Mouse (Mus musculus): ENCODE measurements around the gene Mcu. TPM values are rescaled to one million over a fixed set of nuclear protein-coding genes. Genes with fewer than 3 reads are reported as not detected.

Gene Mcu
- total RNA-seq, 4 experiments from 2014 or later: 35.1 to 39.1 (median 36.4) TPM

DNA sequence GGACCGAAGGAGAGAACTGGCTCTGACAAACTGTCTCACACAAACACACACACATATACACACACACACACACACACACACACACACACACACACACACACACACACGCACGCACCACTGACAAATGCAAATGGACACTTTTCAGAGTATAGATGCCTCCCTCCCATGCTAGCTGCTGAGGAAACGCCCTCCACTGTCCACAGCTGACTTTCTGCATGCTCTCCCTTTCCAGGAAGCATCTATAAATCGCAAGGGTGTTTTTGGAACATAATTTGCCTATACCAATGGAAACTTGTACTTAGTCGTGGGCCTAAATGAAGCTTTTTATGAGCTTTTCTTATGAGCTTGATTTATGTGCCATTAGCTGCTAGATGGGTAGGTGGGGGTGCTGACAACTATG is 46.1 kb downstream of the Mcu start:
- no peak for DNase-seq (ENCODE audit: low spot score in 2 of 2)

DNA sequence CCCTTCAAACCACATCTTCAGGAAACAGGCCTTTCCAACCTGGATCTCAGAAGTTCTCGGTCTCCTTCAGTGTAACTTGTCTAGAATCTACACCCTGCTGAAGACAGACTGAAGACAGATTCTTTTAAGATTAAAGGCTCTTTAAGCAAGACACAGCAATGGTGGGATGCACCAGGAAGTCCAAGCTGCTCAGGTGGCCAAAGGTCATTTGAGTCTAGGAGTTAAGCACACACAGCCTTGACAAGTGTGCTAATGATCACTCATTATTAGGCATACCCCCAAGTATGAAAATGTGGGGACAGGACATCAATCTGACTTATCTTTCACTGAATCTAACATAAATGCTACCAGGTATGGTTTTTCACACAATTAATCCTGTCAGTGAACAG is 47.0 kb downstream of the Mcu start:
- DNase-seq (ENCODE audit: low spot score in 2 of 2): no peak

DNA sequence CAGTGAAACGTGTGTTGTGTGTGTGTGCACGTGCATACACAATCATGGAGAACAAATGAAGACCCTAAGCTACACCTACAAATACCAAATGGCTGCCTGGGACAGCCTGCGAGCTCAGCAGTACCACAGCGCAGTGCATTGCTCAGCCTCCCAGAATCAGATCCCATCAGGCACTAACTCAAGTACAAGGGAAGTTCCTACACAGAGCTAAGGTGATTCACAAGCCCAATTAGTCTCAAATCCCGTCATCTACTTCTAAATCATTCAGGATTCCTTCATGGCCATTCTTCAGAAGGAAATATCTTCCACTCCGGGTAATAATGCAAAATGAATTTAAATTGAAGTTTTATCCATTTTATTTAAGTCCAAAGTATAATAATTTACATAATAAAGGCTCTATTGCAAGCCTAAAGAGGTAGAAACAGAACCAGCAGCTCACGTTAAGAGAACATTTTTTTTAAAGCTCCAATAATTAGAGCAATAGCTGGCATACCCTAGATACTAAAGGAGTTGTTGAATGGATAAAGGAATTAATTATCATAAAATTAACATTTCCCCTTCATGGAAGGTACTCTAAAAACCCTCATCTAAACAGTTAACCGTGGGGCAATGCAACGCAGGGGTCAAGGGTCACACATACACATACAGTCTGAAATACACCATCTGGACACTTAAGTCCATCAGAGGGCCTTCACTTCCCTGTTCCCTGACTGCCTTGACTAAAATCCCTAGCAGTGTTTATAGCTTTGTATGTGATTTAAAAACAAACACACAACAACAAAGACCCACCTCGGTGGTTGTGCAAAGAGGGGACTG is 47.6 kb downstream of the Mcu start:
- DNase-seq (ENCODE audit: low spot score in 2 of 2): no peak

DNA sequence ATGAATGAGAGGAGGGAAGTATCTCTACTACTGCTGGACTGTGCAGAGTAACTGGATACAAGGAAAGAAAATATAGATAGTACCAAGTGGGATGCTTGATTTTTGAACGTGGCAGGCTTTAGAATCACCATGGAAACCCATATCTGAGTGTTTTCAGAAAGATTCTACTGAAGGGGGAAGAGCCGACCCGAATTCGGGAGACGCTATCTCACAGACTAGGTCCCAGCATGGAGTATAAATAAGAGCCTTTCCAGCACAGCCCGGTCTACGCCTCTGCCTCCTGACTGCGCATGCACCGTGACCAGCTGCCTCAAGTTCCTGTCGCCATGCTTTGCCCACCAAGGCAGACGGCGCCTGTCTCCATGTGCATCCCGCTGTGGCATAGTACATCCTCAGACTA is 49.5 kb downstream of the Mcu start:
- no peak for DNase-seq (ENCODE audit: low spot score in 2 of 2)

DNA sequence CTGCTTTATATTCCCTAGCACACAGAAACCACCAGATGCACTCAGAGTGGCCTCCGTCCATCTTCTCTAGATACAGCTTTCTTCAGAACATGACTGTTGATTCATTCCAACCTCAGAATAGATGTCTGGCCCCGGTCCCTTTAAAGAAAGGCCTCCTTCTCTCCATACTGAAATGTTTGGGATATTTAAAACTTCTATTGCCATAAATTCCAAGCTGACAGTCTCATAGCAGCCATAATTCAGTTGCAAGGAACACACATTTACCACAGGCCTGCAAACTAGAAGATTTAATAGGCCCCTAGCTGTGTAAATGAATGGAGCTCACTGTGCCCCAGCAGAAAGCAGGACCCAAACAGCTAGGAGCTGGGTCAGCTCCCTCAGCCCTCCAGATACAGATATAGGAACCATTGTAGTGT is 50.5 kb downstream of the Mcu start:
- no peak for DNase-seq (ENCODE audit: low spot score in 2 of 2)

DNA sequence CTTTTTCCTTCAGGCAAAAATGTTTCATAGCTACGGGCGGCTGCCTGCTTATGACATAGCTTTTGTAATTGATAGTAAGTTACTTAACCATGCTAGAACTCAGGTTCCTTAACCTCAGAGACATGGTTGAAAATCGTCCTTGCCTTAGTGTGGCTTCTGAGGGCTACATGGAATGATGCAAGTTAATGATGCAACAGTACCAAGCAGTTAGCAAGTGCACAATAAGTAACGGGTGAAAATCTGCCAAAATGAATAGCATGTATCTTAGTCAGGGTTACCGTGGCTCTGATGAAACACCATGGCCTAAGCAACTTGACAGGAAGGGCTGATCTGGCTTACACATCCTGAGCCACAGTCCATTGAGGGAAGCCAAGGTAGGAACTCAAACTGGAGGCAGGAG is 51.9 kb downstream of the Mcu start:
- no peak for DNase-seq (ENCODE audit: low spot score in 2 of 2)

DNA sequence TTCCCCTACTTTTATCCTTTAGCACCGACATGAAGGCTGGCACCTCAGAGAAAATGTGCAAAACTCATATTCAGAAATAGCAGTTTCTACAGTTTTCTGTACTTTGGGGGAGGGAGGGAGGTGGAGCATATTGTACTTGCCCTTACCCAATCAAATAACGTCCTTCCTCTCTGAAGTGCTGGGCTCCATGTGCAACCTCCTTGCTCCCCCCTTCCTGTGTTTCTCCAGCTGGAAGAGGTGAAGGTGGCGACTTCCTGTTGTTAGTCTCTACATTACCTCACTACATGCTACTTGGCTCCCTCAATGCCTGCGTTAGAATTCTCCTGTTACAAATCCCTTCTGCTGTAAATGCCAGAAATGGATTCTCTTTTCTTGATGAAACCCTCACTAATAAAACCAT is 54.0 kb downstream of the Mcu start:
- no peak for DNase-seq (ENCODE audit: low spot score in 2 of 2)

DNA sequence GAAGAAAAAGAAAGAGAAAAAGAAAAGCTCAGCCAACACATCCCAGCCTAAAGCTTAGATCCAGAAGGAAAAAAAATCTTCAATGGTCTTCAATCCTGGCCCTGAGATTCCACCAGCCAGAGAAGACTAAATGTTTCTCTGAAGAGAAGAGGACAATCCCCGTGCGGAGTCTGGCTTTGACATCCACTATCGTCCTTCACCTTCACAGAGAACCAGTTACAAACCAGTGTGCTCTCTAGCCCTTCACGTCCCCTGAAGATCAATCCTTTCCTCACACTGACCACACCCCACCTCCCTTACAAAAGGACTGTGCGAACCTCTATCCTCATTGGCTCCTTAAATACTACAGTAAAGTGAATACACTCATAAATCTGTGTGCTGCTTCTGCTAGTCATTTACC is 56.4 kb downstream of the Mcu start:
- no peak for DNase-seq (ENCODE audit: low spot score in 2 of 2)

DNA sequence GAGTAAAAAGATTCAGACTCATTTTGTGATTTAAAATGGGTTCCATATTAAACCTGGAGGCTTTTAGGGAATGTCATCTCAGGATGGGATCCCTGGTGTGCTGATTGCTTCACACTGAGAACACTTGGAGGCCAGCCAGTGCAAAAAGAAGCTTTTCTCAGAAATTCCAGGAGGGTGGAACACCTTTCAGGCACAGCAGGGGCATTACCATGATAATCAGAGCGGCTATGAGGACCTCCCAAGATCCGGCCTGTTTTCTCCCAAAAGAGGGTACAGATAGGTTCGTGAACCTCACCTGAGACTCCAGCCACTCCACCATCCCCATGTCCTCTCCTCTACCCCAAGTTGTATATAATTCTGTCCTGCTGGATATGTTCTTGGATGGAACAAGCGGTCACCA is 57.9 kb downstream of the Mcu start:
- no peak for DNase-seq (ENCODE audit: low spot score in 2 of 2)

DNA sequence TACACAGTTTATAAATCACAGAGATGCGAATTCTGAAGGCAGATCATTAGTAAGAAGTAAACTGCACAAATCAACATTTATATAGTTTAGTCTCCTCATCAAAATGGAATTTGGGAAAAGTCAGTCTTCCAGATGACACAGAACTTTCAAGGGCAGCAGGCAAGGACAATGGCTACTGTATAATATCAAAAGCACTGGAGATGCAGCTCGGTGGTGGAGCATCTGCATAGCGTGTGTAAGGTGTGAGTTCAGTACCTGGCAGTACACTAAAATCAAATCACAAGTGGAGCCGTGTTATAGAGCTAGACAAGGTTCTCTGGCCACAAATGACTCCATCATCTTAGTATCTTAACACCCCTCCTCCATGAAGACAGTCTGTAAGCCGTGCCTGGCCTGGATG is 58.3 kb downstream of the Mcu start:
- no peak for DNase-seq (ENCODE audit: low spot score in 2 of 2)

DNA sequence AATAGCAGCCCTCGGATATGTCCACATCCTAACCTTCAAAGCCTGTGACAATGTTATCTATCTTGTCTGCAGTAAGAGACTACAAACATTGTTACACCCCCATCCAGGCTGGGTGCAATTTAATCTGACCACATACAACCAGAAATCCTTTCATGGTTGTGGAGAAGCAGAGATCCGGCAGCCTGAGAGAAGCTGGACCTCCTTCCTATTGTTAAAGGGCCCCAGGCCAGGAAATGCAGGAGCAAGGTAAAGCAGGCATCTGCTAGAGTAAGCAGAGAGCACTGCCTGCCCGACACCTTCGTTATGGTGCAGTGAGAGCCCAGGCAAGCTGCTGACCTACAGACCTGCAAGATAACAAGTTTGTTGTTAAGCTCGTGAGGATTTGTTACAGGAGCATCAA is 60.0 kb downstream of the Mcu start:
- no peak for DNase-seq (ENCODE audit: low spot score in 2 of 2)

DNA sequence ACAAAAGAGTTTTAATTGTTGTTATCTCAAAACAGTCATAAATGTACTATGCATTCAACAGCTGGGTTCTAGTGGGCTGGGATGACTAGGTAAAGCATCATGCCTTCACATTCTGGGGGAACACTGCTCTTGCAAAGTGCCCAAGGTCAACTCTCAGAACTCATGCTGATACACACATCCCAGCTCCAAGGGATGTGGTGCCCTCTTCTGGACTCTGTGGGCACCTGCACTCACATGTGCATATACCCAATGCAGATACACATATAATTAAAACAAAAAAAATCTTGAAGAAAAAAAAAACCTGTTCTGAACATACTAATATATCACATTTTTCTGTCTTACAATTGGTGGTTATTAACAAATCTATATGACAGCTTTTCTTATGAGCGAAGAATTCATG is 62.2 kb downstream of the Mcu start:
- DNase-seq (ENCODE audit: low spot score in 2 of 2): no peak

DNA sequence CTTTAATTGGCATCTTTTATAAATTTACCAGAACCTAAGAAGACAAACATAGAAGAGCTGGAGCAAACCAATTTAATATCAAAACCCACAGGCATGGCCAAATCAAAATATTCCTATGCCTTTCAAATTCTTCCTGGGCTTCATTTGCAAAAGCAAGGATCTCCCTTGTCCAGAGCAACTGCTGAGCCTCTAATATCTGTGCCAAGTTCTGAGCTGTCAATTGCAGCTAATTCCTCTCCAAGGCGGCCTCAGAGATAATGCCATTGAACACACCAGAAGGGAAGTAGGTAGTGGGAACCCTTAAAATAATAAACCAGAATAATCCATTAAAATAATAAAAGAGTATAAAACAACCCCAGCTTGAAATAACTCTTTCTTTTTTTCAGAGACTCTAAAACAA is 64.0 kb downstream of the Mcu start:
- DNase-seq (ENCODE audit: low spot score in 2 of 2): no peak

DNA sequence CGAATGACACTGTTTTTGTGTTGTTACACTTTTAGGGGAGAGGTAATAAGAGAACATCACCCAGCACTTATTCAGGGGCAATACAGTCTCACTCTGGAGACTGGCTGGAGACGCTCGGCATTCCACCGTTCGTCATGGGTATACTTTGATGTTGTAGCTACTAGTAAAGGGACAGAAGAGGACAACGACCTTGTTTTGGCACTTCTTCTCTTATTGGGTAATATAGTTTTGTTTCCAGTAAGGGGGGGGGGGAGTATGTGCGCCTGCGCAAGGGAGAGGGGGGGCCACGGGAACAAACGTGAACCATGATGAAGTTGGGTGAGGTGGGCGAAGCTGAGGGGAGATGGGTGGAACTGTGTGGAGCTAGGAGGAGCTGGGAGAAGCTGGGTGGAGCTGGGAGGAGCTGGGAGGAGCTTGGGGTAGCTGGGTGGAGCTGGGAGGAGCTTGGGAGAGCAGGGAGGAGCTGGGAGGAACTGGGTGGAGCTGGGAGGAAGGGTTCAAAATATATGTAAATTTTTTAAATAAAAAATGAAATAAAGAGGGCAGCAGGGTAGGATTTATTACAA is 67.6 kb downstream of the Mcu start:
- DNase-seq (ENCODE audit: low spot score in 2 of 2): no peak

DNA sequence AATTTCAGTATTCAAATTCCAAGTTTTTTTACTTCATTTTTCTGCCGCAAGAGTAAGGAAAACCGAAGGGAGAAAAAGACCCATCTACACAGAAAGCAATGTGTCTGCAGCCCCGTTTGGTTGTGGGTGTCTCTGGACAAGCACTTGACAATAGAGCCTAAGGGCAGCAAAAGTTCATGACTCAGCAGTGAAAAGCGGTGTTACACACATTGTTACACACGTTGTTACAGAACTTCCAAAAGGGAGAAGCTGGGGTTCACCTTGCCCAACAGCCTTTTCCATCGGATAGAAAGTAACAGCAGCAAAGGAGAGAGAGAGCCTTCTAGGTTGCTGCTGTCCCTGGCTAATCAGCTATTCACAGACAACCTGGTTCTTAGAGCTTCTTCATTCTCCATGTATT is 68.3 kb downstream of the Mcu start:
- DNase-seq (ENCODE audit: low spot score in 2 of 2): no peak

DNA sequence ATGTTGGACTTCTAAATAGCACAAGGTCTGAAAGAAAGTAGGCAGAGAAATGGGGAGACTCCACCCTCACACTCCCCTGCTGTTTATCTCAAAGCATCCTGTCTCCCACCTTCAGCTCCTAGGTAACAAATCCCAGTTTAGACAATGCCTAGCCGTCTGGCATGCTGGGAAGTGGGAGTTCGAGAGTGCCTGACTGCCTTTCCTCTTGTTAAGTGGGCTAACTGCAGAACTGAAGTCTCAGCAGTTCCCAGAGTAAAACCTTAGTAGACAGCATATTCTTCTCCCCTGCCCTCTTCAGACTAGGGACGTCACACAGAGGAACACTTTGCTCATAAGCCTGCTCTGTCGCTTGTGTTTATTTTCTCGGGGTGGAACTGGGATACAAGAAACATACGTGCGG is 69.1 kb downstream of the Mcu start:
- peak in 1 of 2 experiments; percentile 33 for DNase-seq (ENCODE audit: low spot score in 2 of 2)

DNA sequence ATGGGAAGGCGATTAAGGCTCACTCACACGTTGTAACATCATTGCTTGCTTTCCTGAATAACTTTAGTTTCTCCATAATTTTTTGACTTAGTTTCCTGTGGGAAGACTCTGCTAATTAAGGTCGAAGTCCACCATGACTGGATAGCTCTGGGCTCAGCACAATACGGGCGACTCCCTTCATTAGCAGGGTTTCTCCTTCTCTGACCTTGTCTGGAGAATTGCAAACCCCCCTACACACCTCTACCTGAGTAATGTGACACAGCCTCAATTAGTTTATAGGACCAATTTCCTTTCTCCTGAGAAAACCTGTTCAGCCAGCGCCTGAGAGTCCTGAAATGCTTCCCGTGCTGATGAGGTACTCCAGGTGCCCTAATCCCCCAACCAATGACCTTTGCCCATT is 71.3 kb downstream of the Mcu start:
- DNase-seq (ENCODE audit: low spot score in 2 of 2): no peak

DNA sequence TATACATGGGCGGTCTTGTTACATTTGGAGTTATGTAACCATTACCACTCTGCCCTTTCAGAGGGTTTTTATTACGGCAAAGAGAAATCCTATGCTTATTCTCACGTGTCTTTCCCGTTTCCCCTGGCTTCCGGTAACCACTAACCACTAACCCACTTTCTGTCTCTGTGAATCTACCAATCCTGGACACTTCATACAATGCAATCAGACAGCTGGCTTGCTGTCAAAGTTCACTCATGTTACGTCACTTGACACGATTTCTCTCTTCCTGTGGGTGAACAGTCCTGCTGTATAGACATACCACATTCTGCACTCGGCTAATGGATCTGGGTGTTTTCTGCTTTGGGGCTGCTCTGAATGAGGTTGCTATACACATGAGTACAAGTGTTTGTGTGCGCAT is 73.1 kb downstream of the Mcu start:
- no peak for DNase-seq (ENCODE audit: low spot score in 2 of 2)

DNA sequence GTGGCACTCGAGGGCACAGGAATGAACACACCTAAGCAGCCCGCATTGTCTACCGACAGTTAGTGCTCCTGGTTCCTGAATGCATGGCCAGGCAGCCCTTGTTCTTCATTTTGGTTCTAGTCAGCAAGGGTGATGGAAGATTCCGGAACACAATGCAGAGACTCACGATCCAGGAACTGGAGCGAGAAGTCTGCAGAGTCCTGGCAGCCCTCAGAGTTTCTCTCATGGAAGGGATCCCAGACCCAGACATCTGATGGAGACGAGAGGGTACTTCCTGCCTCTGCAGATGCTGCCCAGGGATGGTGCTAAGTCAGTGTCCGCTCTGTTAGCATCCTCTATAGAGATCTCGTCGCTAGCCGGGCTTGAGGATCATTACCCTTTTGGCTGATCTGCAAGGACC is 75.0 kb downstream of the Mcu start:
- DNase-seq (ENCODE audit: low spot score in 2 of 2): no peak

DNA sequence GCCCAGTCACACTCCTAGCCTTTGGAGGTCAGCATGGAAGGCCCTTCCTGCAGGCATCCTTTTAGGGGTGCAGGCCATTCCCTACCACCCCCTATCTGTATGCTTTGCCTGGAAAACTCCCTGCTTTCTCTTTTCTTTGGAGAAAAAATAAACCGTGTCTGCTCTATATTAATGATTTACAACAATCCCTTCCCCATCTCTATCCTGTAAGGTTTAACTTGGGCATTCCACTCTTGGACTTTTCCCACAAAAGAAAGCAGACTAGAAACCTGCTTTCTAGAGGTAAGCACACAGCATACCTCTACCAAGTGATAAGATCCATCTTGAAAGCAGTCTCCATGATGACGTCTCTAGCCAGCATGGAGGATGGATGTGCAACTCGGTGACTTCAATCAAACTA is 75.9 kb downstream of the Mcu start:
- no peak for DNase-seq (ENCODE audit: low spot score in 2 of 2)

DNA sequence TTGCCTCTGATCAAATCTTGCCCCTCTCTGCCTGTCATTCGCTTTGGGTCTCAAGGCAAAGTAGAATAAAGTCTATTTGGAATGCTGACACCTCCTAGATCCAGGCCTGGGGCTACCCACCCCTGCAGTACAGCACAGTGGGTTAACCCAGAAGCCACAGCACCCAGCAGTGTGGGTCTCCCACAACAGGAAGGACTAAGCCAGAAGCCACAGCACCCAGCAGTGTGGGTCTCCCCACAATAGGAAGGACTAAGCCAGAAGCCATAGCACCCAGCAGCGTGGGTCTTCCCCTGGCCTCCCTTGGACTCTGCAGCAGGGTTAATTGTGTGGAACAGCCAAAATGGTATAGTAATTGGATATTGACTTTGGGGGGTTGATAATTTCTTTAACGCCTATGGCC is 76.4 kb downstream of the Mcu start:
- no peak for DNase-seq (ENCODE audit: low spot score in 2 of 2)

DNA sequence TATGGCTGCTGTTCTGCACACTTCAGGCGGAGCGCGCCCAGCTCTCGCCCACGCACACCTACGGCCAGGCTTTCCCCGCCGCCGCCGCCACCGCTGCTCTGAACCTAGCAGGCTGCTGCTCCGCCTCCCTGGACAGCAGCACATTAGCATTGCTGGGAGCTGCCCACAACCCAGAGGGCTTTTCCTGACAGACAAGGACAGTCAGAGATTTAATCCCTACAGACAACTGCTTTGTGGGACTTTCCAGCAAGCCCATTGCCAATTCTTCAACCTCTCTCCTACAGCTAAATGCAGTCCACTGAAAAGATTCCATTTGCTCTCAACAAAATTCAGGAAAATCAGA is 77.0 kb downstream of the Mcu start:
- peak in 1 of 2 experiments; percentile 54 for DNase-seq (ENCODE audit: low spot score in 2 of 2)

DNA sequence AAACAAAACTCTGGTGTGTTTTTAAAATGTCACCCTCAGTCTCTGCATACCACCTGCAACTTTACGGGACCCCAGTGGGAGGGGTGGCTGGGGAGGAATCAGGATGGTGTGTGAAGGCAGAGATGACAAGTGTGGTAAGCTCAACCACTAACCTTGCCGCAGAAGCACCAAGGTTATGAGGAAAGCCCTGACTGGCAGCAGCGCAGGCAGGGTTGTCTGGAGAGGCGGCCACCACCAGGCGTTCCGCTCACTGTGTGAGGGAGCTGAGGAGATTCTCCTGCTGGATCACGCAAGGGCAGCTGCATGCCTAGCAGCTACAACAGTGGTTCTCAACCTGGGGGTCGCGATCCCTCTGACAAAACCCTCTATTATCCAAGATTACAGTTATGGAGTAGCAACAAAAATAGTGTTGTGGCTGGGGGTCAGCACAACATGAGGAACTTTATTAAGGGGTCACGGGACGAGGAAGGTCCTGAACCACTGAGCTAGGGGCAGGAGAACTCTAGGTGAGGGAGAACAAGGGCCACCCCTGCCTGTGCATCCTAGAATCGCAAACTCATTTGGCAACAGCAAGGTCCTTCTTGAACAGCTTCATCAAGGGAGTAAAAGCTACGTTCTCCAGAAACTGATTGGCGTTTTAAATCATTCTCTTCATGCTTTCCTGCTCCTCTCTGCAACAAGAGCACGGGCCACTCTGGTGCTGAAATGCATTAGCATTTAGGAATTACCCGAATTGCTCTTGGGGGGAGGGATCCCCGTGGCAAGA is 77.5 kb downstream of the Mcu start:
- DNase-seq (ENCODE audit: low spot score in 2 of 2): no peak
